Mouse (Mus musculus) brain, embryonic 14.5 days (tissue): ENCODE data around the gene Pou2f3. TPM values are rescaled to one million over a fixed set of nuclear protein-coding genes. Genes with fewer than 3 reads are reported as not detected.

ENCODE experiments used
- DNase-seq: peaks from one replicate; pipeline ENCODE4 v3.0.0-alpha.2; 2011; ENCODE audit warnings: low read depth
- CTCF ChIP-seq: fragments of 200-500 bp; IDR thresholded peaks from 2 replicates; pipeline ENCODE4 v1.5.1; 2012; ENCODE audit warnings: inconsistent platforms, mild to moderate bottlenecking, moderate library complexity, borderline replicate concordance; ENCODE audit not compliant: insufficient read depth, insufficient read length; ENCODE audit errors: extremely low read depth
- POLR2A ChIP-seq: fragments of 200-500 bp; IDR thresholded peaks from 2 replicates; pipeline ENCODE4 v1.6.1; 2012; ENCODE audit warnings: mild to moderate bottlenecking, inconsistent platforms, borderline replicate concordance; ENCODE audit not compliant: poor library complexity, insufficient read depth, insufficient read length, severe bottlenecking; ENCODE audit errors: extremely low read depth
- polyA plus RNA-seq: library from polyadenylated mRNA; depleted of rRNA; stranded (reverse); fragments of >200 nt; gene quantifications from 2 replicates; pipeline ENCODE4 v1.2.3, GENCODE M21; 2012

The Pou2f3 gene
- polyA plus RNA-seq, 1 experiment: 0.25 TPM

DNA sequence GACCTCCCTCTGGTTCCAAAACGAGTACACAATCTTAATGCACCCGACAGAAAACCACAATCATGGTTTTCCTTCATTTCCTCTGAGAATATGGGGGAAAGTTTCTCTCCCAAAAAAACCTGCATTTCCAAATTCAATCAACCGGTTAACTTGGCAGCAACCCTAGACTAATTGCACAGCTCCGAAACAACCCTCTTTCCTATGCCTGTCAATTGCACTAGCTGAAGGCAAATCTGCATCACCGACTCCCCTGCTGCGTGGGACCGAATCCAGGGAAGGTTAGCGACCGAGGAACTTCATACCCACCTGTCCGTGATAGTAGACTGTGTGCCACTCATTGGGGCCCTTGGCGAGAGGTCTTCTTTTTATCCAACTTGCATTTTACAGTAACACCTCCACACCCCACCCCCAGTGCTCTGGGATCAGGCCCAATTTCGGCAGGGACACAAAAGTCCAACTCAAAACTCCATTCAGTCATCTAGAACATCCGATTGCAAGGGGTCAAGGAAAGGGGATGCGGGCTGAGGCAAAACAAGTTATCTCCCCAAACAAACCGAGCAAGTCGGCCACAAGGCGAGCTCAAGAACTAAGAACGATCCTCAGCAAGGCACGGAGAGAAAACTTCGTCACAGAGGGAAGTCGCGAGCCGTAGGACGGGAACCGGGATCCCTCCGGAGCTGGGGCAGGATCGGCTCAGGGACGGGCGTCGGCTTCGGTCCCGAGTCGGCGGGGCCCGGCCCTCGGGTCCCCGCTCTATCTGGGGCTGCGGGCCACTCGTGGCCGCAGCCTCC is 105.1 kb downstream of the Pou2f3 start:
- DNase-seq: peak; percentile 76
- TF ChIP-seq CTCF: no peak
- no peak for TF ChIP-seq POLR2A

DNA sequence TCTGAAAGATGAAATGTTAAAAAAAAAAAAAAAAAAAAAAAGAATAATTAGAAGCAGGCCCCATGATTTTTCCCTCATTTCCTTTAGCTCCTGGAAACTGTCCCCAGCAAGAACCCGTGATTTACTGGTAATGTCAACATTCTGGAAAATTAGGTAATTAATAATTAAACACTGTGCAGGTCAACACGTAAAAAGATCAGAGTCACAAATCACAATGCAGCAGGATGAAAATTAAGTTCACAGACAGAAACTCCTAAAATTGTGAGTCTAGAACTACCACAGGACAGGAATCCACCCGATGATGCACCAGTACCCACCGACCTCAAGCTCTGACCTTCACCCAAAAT is 105.7 kb downstream of the Pou2f3 start:
- DNase-seq: no peak
- TF ChIP-seq CTCF (no peak), POLR2A (no peak)

DNA sequence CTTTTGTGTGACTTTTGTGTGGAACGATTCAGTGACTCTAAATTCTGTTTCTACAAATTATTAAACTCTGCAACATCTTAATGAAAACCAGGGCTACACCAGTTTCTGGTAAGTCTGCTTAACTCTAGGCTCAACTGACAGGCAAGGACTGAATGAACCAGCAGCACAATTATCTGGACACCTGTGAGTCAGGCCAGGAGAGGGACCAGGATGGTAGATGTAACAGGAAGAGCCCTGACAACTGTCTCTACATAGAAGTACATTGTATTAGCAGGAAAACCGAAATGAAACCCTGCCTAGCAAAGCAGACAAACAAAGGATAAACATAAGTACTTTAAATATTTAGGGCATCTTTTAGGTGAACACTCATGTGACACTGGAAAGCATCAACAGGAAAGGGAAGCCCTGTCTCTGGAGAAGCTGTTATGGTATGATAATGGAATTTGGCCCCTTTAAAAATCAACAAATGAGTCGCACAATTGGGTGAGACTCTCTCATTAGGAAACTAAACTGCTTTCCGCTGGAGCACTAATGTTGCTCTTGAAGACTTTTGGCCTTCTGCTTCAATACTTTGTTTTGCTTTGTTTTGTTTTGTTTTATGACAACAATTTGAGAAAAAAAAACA is 106.4 kb downstream of the Pou2f3 start:
- TF ChIP-seq POLR2A (no peak), CTCF (no peak)
- no peak for DNase-seq

DNA sequence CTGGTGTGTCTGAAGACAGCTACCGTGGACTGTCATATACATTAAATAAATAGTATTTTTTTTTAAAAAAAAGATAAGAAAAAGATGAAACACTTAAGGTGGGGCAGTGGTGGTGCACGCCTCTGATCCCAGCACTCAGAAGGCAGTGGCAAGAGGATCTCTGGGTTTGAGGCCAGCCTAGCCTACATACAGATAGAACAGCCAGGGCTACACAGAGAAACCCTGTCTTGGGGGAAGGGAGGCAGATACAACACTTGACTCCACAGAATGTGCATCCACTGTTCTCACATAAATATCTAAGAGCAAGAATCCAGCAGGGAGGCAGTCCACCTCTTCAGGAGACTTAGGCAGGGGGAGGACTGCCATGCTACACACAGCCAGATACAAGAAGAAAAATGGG is 107.2 kb downstream of the Pou2f3 start:
- DNase-seq: no peak
- TF ChIP-seq POLR2A (no peak), CTCF (no peak)

DNA sequence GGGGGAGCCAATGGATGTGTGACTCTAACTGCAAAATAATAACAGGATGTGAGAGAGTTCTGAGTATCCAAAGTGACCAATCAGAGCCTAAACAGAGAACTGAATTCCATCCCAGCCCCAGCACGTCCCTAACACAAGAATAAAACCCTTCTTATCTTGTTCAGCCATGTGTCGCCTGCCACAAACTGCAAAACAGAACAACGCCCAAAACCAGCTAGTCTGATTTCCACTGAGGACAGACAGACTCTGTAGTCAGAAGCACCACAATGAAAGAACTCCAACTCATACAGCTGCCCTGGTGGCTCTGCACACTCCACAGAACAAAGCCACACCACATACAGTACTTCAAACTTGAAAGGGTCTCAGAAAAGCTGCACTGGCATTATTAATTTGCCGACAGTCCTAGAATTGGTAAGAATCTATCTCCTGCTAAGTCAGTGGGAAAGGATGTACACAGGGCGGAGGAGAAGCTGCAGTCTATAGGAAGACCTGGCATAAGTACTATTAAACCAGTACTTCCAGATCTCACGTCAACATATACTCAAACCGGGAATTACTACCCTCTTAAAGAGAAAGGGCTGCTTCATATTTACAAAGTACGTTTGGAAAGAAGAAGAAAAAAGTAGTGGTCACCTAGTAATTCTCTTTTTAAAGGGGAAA is 108.1 kb downstream of the Pou2f3 start:
- no peak for TF ChIP-seq POLR2A
- TF ChIP-seq CTCF: no peak
- no peak for DNase-seq

DNA sequence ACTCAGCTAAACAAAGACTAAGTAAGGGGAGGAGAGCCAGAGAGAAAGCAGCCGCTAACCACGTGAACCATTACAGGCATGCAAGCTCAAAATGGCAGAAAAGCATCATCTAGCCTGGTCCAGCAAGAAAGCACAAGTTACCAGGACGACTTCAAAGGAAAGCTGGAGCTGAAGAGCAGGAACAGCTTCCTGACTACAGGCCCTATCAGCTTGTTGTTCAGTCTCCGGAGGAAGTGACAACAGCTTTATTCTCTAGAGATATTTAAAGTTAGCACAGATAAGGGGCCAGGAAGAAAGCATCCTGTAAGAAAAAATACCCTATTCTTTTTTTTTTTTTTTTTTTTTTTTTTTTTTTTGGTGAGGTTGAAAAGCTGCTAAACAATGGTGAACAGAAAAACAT is 111.2 kb downstream of the Pou2f3 start:
- no peak for DNase-seq
- no peak for TF ChIP-seq CTCF
- TF ChIP-seq POLR2A: no peak

DNA sequence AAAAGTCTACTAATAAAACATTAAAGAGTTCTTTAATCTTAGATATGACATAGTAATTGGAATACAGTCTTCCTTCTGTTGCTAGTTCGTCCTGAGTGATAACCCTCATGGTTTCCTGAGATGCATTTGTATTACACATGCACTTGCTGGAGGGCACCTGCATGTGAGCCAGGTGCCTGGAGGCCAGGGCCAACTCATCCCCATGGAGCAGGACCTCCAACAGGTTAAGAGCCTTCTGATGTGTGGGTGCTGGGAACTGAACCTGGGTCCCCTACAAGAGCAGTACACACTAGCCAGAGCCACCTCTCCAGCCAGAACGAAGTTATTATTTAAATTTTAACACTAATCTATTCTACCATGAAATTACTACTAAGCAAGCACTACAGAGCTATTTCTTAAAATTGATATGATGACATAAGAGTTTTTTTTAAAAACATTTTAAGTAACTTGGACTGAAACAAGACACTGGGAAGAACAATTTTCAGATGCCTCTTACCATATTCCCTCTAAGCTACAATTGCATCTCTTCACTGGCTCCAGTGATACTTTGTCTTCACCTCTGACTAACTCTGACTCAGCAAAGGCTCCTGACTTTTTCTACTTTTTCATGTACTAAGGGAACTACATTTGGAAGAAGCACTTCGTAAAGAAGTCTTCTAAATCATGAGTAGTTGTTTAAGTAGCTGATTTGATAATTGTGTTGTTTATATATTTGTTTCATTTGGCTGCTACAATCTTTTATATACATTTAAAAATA is 112.2 kb downstream of the Pou2f3 start:
- TF ChIP-seq CTCF (no peak), POLR2A (no peak)
- DNase-seq: no peak

DNA sequence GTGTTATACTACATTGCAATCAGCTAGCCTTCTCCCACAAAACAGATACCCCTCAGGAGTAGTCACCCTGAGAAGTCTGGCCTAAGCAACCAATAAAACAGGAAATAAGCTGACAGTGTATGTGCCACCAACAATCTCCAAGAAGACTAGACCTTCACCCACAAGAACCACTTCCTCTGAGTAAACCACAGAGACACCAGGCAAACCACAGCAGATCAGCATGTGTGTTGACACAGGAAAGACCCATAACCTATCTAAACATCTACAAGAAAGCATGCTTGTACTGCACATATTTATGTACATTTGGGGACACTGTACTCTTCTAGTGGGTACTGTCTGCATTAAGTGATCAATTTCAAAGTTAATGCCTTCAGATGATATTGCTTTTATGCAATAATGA is 113.8 kb downstream of the Pou2f3 start:
- no peak for DNase-seq
- TF ChIP-seq POLR2A (no peak), CTCF (no peak)

DNA sequence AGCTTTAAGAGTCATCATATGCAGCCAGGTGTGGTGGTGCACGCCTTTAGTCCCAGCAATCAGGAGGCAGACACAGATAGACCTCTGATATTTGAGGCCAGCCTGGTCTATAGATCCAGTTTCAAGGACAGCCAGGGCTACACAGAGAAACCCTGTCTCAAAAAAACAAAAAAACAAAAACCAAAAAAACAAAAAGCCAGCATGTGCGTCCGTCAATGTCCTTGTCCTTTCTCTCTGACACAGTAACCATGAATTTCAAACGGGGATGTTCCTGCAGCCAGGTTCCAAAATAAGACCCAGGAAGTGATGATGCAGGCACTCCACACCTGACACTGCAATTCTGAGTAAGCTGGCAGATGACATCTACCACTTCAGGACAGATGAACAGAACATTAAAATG is 115.3 kb downstream of the Pou2f3 start:
- TF ChIP-seq CTCF (no peak), POLR2A (no peak)
- DNase-seq: no peak

DNA sequence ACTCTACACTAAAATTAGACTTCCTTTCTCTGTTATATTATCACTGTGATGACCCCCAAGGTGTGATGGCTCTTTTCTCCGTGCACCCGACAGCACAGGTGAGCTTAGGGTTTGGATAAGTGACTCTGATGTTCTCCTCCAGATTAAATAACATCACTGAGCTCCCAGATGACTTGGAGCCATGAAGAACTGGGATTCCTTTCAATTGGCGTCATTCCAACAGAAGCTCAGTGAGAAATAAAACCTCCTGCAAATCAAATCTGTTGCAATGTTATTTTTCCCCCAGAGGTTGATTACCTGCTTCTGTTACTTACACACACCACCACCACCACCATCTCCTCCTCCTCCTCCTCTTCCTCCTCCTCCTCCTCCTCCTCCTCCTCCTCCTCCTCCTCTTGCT is 116.4 kb downstream of the Pou2f3 start:
- DNase-seq: peak; percentile 65

DNA sequence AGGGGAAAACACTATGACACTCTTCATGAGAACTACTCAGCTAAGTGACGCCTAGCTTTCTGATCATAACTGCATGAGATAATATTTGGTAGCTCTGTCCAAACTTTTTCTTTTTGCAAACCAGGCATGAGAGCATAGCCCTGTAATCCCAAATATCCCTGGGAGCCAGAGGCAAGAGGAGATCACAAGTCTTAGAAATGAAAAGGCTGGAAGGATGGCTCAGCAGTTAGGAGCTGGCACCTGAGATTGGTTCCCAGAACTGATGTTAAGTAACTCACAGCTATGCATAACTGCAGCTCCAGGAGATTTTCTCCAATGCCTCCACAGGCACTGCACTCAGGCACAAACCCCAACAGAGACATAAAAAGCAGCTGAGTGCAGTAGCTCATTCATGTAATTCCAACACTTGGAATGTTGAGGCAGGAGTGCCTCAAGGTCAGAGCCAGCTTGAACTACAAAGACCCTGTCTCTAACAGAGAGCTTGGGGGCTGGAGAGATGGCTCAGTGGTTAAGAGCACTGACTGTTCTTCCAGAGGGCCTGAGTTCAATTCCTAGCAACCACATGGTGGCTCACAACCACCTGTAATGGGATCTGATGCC is 124.4 kb downstream of the Pou2f3 start:
- DNase-seq: no peak
- no peak for TF ChIP-seq CTCF
- TF ChIP-seq POLR2A: no peak

More for the DNA sequence above, 116.4 kb downstream of the Pou2f3 start:
- no peak for TF ChIP-seq CTCF
- no peak for TF ChIP-seq POLR2A

DNA sequence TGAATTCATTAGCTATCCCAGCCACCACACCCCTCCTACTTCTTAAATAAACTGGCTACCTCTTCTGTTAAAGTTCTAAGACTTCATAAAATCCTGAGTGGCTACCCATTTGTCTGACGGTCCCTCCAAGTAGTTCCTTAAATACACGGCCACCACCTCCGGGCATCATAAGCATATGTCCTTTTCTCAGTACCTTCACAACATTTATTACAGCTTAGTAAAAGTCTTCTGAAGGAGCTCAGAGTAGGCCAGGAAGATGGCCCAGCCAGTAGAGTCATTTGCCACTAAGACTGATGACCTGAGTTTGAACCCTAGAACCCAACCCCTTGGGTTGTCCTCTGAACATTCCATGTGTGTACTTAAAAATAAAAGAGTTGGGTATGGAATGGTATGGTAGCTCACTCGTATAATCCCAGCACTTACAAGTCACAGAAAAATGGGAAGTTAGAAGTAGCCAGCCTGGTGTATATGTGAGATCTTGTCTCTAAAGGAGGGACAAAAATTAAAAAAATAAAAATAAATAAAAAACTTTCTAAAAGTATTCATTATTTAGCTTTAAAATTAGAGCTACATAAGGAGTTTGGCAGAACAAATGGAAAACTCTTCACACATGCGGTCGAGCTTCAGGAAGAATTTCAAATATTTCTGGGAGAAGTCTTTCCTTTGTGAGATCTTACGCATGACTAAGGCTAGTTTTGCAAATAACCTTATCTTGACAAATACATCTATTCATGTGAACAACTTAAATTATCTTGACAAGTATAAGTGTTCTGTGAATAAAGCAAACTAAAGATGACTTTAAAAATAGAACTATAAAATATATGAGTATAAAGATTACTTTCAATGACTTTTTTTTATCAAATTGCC is 125.4 kb downstream of the Pou2f3 start:
- DNase-seq: no peak
- TF ChIP-seq CTCF (no peak), POLR2A (no peak)
